Mouse (Mus musculus): ENCODE measurements around the gene Tns1.

- TF ChIP-seq MAX (IDR thresholded peaks at IDR 0.05) (no peak), CTCF (IDR thresholded peaks at IDR 0.05; ENCODE audit: control insufficient read depth, insufficient read depth, insufficient read length) (no peak)
Measured at GRCm38 (mm10) chr1:74000810-74001448, 123.3 kb downstream of the Tns1 start.

Data from C2C12 (cell line).